Mouse (Mus musculus): ENCODE measurements around the gene Gfer.

Gfer gene

DNA sequence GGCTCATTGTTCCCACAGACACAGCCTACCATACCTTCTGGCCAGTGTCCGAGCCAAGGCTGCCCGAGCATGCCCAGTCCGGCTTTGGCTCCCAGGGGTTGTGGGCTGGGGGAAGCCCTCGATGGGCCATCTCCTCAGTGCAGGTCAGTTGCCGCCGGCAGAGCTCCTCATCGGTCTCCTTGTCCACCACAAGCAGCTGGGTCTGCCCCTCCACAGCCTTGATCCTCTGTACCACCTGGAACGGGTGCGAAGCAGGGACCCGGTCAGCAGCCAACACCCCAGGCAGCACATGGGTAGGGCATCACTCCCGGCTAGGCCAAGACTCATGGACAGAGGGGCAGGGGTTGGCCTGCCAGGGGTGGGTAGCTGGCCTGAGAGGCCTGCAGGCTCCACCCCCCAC, 48.5 kb downstream of the Gfer start:
- DNase-seq (ENCODE audit: low spot score): no peak

- DNase-seq (ENCODE audit: low spot score): no peak
These were observed 49.6 kb downstream of the Gfer start for GRCm38 (mm10) chr17:24646381-24646780.

GRCm38 (mm10) chr17:24645916-24646315, 50.0 kb downstream of the Gfer start:
- no peak for DNase-seq (ENCODE audit: low spot score)

DNA sequence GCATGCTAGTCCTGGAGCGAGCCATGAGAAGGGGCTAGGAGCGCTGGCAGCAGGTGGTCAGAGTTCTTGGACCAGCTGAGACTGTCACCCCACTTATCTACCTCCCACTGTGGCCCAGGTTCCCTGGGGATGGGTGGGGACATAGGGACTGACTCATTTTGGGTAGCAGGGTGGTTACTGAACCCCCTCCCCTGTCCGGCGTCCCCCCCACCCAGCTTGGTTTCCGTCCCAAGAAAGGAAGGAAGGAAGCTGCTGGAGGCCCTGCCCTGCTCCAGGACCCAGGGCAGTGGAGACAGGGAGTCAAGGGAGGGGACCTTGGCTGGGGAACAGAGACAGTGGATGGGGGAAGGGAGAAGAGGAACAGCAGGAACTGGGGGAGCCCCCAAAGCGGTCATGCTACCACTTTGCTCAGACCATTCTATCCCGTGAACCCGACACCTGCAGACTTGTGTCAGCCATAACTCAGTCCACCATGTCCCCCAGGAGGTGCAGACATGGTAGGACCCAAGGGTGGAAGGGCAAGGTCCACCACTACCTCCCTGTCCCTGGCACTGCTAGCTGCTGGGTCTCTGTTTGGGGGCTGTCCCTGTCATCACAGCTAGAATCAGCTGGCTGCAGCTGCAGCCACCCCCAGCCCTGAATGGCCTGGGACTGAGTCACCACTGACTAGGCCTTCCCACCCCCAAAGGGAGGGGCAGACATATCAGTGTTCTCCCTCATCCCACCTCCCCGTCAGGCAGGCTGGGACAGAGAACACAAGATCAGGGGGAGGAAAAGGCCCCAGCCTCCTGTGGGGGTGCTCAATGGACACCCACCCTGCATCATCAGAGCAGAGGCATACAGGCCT, 50.9 kb downstream of the Gfer start:
- no peak for DNase-seq (ENCODE audit: low spot score)

GRCm38 (mm10) chr17:24644030-24644715, 51.8 kb downstream of the Gfer start:
- no peak for DNase-seq (ENCODE audit: low spot score)
